Mouse (Mus musculus) stomach, postnatal 0 days (tissue): ENCODE data around the gene Hdac7. TPM values are rescaled to one million over a fixed set of nuclear protein-coding genes. Genes with fewer than 3 reads are reported as not detected.

Experiments
- ATAC-seq: fragments of 200-750 bp; cut with Nextera tagmentation; 2 replicates; pipeline ENCODE4 v1.8.0; 2017; ENCODE audit not compliant: low FRiP score, low TSS enrichment
- DNase-seq: peaks from one replicate; pipeline ENCODE4 v3.0.0-alpha.2; 2016; ENCODE audit warnings: low spot score
- H3K27ac ChIP-seq: fragments of 300-500 bp; sonication (generic); replicated peaks from 2 replicates; pipeline ENCODE4 v1.5.1; 2014; ENCODE audit warnings: mild to moderate bottlenecking, control low read depth
- H3K27me3 ChIP-seq: fragments of 300-500 bp; sonication (generic); 2 replicates; pipeline ENCODE4 v1.6.1; 2014; ENCODE audit warnings: low read length; ENCODE audit not compliant: control insufficient read depth, insufficient read depth
- H3K36me3 ChIP-seq: fragments of 300-500 bp; sonication (generic); 2 replicates; pipeline ENCODE4 v1.6.1; 2014; ENCODE audit warnings: low read length, mixed read lengths; ENCODE audit not compliant: control insufficient read depth, insufficient read depth
- H3K4me1 ChIP-seq: fragments of 300-500 bp; sonication (generic); replicated peaks from 2 replicates; pipeline ENCODE4 v1.6.1; 2014; ENCODE audit warnings: antibody characterized with exemption; ENCODE audit not compliant: control insufficient read depth, insufficient read depth
- H3K4me2 ChIP-seq: fragments of 300-500 bp; sonication (generic); replicated peaks from 2 replicates; pipeline ENCODE4 v1.6.1; 2014; ENCODE audit warnings: low read depth, mild to moderate bottlenecking, control low read depth, moderate library complexity
- H3K4me3 ChIP-seq: fragments of 300-500 bp; sonication (generic); 2 replicates; pipeline ENCODE4 v1.5.1; 2014; ENCODE audit warnings: low read depth, low read length, control low read depth
- H3K9ac ChIP-seq: fragments of 300-500 bp; sonication (generic); 2 replicates; pipeline ENCODE4 v1.6.1; 2014; ENCODE audit warnings: mild to moderate bottlenecking, low read length, control low read depth, mixed read lengths
- H3K9me3 ChIP-seq: fragments of 300-500 bp; sonication (generic); 2 replicates; pipeline ENCODE4 v1.6.1; 2016; ENCODE audit warnings: low read length; ENCODE audit not compliant: control insufficient read depth
- CTCF ChIP-seq: IDR thresholded peaks from 2 replicates; pipeline ENCODE4 v1.5.1; 2016; ENCODE audit warnings: antibody characterized with exemption, low read depth, mild to moderate bottlenecking, moderate library complexity
- EP300 ChIP-seq: optimal IDR thresholded peaks from 2 replicates; pipeline ENCODE3; 2016; ENCODE audit warnings: antibody characterized with exemption
- WGBS: fragments of 180-500 bp; shearing (Covaris S2); extraction: QIAGEN DNeasy Blood & Tissue Kit; methylation state at CpG from one replicate; pipeline ENCODE4 v1.1.7; 2014; 5-methylcytosine and 5-hydroxymethylcytosine counted together
- polyA plus RNA-seq: library from polyadenylated mRNA; unstranded; fragments of >200 nt; fragmentation: Nextera tagmentation; extraction: Ambion mirVana; gene quantifications from 2 replicates; pipeline ENCODE4 v1.2.1, GENCODE M21; 2015

Hdac7 gene
- polyA plus RNA-seq, 1 experiment from 2014 or later, result 8.0 TPM

DNA sequence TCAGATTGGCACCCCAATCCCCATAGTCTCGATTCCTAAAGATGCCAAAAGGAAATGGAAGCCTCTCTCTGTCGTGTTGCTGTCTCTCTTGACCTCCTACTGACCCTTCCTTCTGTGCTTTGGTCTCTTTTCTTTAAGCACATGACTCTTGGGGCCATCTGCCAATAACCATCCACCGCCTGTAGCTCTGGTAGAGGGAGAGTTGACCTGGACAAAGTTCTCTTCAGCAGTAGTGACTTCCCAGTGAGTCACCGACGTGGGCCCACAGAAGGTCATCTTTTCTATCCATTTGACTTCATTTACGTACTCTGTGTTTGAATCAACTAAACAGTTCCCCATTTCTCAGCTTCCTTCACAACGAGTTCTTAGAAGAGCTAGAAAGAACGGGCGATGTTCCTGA lies 36.1 kb upstream of the Hdac7 start:
- Histone ChIP-seq H3K27ac (no peak overlapping the region), H3K9ac (no peak overlapping the region), H3K36me3 (no peaks in the 10 kb centered on the region), H3K4me3 (no peak overlapping the region), H3K4me2 (no peak overlapping the region), H3K9me3 (no peaks in the 10 kb centered on the region), H3K27me3 (no peaks in the 10 kb centered on the region), H3K4me1 (no peaks in the 10 kb centered on the region)
- DNase-seq (no peak), ATAC-seq (0 out of 2 replicates have a peak, but pooled peaks have one; percentile 39)
- TF ChIP-seq EP300 (no peak), CTCF (no peak)
- WGBS, result 64% methylated on average over 9 of the region's 9 CpGs

DNA sequence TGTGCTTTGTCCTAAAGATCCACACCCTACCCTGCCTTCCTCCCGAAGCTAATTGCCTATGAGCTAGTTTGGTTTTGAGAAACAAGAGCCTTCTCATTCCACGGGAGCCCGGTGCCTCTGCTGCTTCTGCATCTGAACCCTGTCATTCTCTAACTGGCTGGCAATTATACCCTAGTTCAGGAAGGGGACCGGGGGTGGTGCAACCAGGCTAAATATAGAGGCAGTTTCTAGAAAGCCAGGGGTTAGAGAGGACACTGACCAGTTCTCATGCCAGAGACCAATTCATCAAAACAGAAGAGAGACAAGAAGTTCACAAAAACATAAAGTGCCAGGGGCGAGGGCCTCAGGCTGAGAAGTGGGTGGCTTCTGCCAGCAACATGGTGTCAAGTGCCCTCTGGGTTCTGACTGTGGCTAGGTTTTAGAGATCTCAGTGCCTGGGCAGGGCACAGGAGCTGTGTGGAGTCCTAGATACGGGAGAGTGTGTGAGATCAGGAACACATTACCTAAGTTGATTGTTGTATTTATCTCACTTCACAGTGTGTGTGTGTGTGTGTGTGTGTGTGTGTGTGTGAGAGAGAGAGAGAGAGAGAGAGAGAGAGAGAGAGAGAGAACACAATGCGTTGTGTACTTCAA lies 34.5 kb upstream of the Hdac7 start:
- DNase-seq (no peak), ATAC-seq (no peak)
- Histone ChIP-seq H3K9ac (no peak overlapping the region), H3K4me2 (no peak overlapping the region), H3K4me1 (no peaks in the 10 kb centered on the region), H3K27ac (no peak overlapping the region), H3K9me3 (no peaks in the 10 kb centered on the region), H3K27me3 (no peaks in the 10 kb centered on the region), H3K36me3 (no peaks in the 10 kb centered on the region), H3K4me3 (no peak overlapping the region)
- WGBS, result 50% methylated on average over 7 of the region's 7 CpGs
- TF ChIP-seq EP300 (no peak), CTCF (no peak)

GRCm38 (mm10) chr15:97875784-97876183 lies 31.5 kb upstream of the Hdac7 start:
- DNase-seq (no peak), ATAC-seq (peak; percentile 51; the same call in 1 of the 2 replicates)
- WGBS, result 55% methylated on average over 8 of the region's 8 CpGs
- Histone ChIP-seq H3K4me2 (no peak overlapping the region), H3K9me3 (no peaks in the 10 kb centered on the region), H3K4me3 (no peak overlapping the region), H3K9ac (no peak overlapping the region), H3K27ac (peak overlapping the region; percentile 45), H3K36me3 (no peaks in the 10 kb centered on the region), H3K4me1 (no peaks in the 10 kb centered on the region), H3K27me3 (no peaks in the 10 kb centered on the region)
- no peak for TF ChIP-seq CTCF
- TF ChIP-seq EP300, result no peak

DNA sequence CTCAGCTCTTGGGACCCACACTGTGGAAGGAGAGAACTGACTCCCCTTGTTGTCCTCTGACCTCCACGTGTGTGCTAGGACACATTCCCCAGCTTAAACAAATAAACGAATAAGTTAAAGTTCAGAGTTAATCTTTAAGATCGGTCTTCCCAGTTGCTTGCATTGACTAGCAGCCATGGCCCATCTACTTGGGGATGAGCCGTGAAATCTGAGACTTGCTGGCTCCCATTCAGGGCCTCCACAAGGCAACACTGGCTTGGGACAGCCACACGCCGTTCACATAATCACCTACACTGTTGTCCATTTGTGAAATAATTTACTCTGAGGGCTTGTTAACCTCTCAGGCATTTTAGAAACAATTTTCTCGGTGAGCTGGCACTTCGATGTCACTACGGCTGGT lies 29.4 kb upstream of the Hdac7 start:
- WGBS, result 66% methylated on average over 9 of the region's 9 CpGs
- DNase-seq (no peak), ATAC-seq (no peak)
- Histone ChIP-seq H3K27me3 (no peaks in the 10 kb centered on the region), H3K9ac (no peak overlapping the region), H3K36me3 (no peaks in the 10 kb centered on the region), H3K4me3 (no peak overlapping the region), H3K27ac (no peak overlapping the region), H3K4me1 (no peaks in the 10 kb centered on the region), H3K4me2 (no peak overlapping the region), H3K9me3 (no peaks in the 10 kb centered on the region)
- TF ChIP-seq CTCF (no peak), EP300 (no peak)

DNA sequence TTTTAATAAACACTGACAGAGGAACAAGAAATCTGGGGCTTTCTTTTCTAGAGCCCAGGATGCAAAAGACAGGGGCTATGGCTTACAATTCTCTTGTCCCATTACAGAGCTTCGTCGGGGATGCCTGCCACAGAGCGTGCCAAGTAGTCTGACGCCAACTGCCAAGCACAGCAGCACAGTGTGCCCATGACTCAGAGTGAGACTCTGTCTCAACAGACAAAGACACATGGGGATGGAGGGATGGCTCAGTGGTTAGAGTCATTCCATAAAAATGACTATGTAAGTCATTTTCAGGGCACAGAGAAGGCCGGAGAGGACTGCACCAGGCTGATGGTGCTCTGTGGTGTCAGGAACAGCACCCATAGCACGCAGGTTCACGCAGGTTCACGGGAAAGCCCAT lies 27.9 kb upstream of the Hdac7 start:
- Histone ChIP-seq H3K9ac (no peak overlapping the region), H3K4me2 (no peak overlapping the region), H3K27me3 (no peaks in the 10 kb centered on the region), H3K36me3 (no peaks in the 10 kb centered on the region), H3K4me3 (no peak overlapping the region), H3K27ac (no peak overlapping the region), H3K4me1 (no peaks in the 10 kb centered on the region), H3K9me3 (no peaks in the 10 kb centered on the region)
- DNase-seq, result no peak
- no peak for ATAC-seq
- WGBS, result 93% methylated on average over 8 of the region's 8 CpGs
- no peak for TF ChIP-seq CTCF
- no peak for TF ChIP-seq EP300

DNA sequence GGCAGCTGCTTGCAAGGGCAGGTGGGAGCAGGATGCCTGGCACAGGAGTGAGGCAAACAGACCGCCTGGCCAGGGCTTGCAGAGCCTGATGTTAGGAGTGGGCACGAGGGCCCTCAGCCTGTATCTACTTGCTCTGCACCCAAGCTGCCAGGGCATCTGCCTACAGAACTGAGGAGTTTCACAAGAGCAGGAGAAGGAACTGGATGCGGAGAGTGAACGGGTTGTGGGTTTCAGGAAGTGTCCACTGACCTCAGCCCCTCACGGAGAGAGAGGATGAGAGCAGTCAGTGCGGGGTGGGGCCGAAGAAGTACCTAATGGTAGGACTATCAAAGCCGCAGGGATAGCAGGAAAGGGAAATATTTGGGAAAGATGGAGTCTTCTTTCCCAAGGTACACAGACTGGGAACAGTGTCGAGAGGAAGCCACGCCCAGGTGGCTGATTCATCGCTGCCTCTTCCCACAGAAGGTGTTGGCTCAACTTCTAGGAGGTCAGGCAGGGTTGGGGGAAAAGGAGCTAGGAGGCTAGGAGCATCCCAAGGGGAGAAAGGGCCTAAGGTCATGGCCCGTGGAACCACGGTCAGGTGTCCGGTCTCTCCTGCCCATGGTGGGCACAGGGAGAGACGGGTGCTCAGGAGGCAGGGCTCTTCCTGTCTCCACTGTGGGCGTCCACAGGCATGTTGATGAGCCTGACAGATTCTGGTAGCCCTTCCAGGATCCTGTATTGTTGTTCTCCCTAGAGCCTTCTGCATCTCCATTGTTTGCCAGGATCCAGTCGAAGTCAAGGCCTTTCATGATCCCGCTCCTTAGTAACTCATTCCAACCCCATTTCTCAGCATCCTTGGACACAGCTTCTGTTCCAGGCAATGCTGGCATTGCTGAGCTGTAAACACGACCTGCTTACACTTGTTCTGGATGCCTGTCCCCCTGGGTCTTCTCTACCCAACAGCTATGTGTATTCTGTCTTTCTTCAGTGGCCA lies 27.0 kb upstream of the Hdac7 start:
- WGBS, result 67% methylated on average over 19 of the region's 19 CpGs
- 0 out of 2 replicates have a peak, but pooled peaks have one; percentile 38 for ATAC-seq

More for the DNA sequence above, 27.0 kb upstream of the Hdac7 start:
- H3K9me3 ChIP-seq, result no peaks in the 10 kb centered on the region
- no peaks in the 10 kb centered on the region for H3K36me3 ChIP-seq
- TF ChIP-seq CTCF (no peak), EP300 (no peak)
- DNase-seq, result no peak
- no peak overlapping the region for H3K4me2 ChIP-seq
- H3K4me3 ChIP-seq, result no peak overlapping the region
- H3K4me1 ChIP-seq, result no peaks in the 10 kb centered on the region
- no peaks in the 10 kb centered on the region for H3K27me3 ChIP-seq
- H3K27ac ChIP-seq, result peak overlapping the region; percentile 31
- no peak overlapping the region for H3K9ac ChIP-seq
